Mouse (Mus musculus) midbrain, embryonic 11.5 days (tissue): Measurements from ENCODE around the gene Zfhx3. TPM values are rescaled to one million over a fixed set of nuclear protein-coding genes. Genes with fewer than 3 reads are reported as not detected.

Experiments used
- ATAC-seq: fragments of 200-750 bp; cut with Nextera tagmentation; 2 replicates; pipeline ENCODE4 v1.8.0; 2017; ENCODE audit warnings: moderate TSS enrichment, moderate library complexity; ENCODE audit not compliant: low FRiP score
- DNase-seq: peaks from one replicate; pipeline ENCODE4 v3.0.0; 2015; ENCODE audit warnings: low spot score; ENCODE audit errors: missing footprints
- H3K27ac ChIP-seq: fragments of 300-500 bp; sonication (generic); 2 replicates; pipeline ENCODE4 v1.5.1; 2014; ENCODE audit warnings: low read depth, low read length
- H3K27me3 ChIP-seq: fragments of 300-500 bp; sonication (generic); 2 replicates; pipeline ENCODE4 v1.6.1; 2014; ENCODE audit warnings: mild to moderate bottlenecking, low read length, moderate library complexity, mixed read lengths; ENCODE audit not compliant: control insufficient read depth, insufficient read depth
- H3K36me3 ChIP-seq: fragments of 300-500 bp; sonication (generic); 2 replicates; pipeline ENCODE4 v1.6.1; 2014; ENCODE audit warnings: mild to moderate bottlenecking, low read length, moderate library complexity, mixed read lengths; ENCODE audit not compliant: control insufficient read depth, insufficient read depth
- H3K4me1 ChIP-seq: fragments of 300-500 bp; sonication (generic); 2 replicates; pipeline ENCODE4 v1.6.1; 2014; ENCODE audit warnings: low read length; ENCODE audit not compliant: control insufficient read depth, insufficient read depth
- H3K4me2 ChIP-seq: fragments of 300-500 bp; sonication (generic); 2 replicates; pipeline ENCODE4 v1.6.1; 2014; ENCODE audit warnings: mild to moderate bottlenecking, moderate library complexity
- H3K4me3 ChIP-seq: fragments of 300-500 bp; sonication (generic); 2 replicates; pipeline ENCODE4 v1.5.1; 2014; ENCODE audit warnings: low read depth, low read length
- H3K9ac ChIP-seq: fragments of 300-500 bp; sonication (generic); 2 replicates; pipeline ENCODE4 v1.6.1; 2014; ENCODE audit warnings: low read length
- H3K9me3 ChIP-seq: fragments of 300-500 bp; sonication (generic); 2 replicates; pipeline ENCODE4 v1.6.1; 2016; ENCODE audit warnings: low read length; ENCODE audit not compliant: control insufficient read depth
- WGBS: fragments of 180-500 bp; shearing (Covaris S2); extraction: QIAGEN DNeasy Blood & Tissue Kit; methylation state at CpG from one replicate; pipeline ENCODE4 v1.1.7; 2014; 5-methylcytosine and 5-hydroxymethylcytosine counted together
- polyA plus RNA-seq: library from polyadenylated mRNA; unstranded; fragments of >200 nt; fragmentation: Nextera tagmentation; extraction: Ambion mirVana; gene quantifications from 2 replicates; pipeline ENCODE4 v1.2.1, GENCODE M21; 2014

Zfhx3 gene
- polyA plus RNA-seq, 1 experiment from 2014 or later = 23.4 TPM

GRCm38 (mm10) chr8:108592028-108592724, 649.7 kb downstream of the Zfhx3 start:
- ATAC-seq = no peak
- H3K4me1 ChIP-seq = peaks cover 11% of the 10 kb centered on the region
- H3K36me3 ChIP-seq = no peaks in the 10 kb centered on the region
- H3K4me2 ChIP-seq = no peak overlapping the region
- H3K27ac ChIP-seq = no peak overlapping the region
- H3K9me3 ChIP-seq = no peaks in the 10 kb centered on the region
- no peak overlapping the region for H3K9ac ChIP-seq
- DNase-seq = no peak
- H3K27me3 ChIP-seq = no peaks in the 10 kb centered on the region
- H3K4me3 ChIP-seq = no peak overlapping the region
- WGBS = 97% methylated on average over 11 of the region's 11 CpGs

GRCm38 (mm10) chr8:108592990-108593589, 650.6 kb downstream of the Zfhx3 start:
- Histone ChIP-seq H3K36me3 (no peaks in the 10 kb centered on the region), H3K4me1 (peaks cover 11% of the 10 kb centered on the region), H3K4me3 (no peak overlapping the region), H3K9ac (no peak overlapping the region), H3K27me3 (no peaks in the 10 kb centered on the region), H3K4me2 (no peak overlapping the region), H3K9me3 (no peaks in the 10 kb centered on the region), H3K27ac (no peak overlapping the region)
- ATAC-seq (no peak), DNase-seq (peak; percentile 81)
- WGBS = 73% methylated on average over 13 of the region's 13 CpGs

- Histone ChIP-seq H3K4me2 (no peak overlapping the region), H3K9ac (no peak overlapping the region), H3K36me3 (no peaks in the 10 kb centered on the region), H3K4me3 (no peak overlapping the region), H3K9me3 (no peaks in the 10 kb centered on the region), H3K27me3 (no peaks in the 10 kb centered on the region), H3K27ac (no peak overlapping the region), H3K4me1 (peaks cover 11% of the 10 kb centered on the region)
- ATAC-seq = no peak
- 67% methylated on average over 9 of the region's 9 CpGs for WGBS
- peak; percentile 71 for DNase-seq
These were observed 651.4 kb downstream of the Zfhx3 start for GRCm38 (mm10) chr8:108593891-108594290.

- H3K36me3 ChIP-seq = no peaks in the 10 kb centered on the region
- ATAC-seq = no peak
- no peak overlapping the region for H3K4me2 ChIP-seq
- H3K27me3 ChIP-seq = no peaks in the 10 kb centered on the region
- DNase-seq = no peak
- no peak overlapping the region for H3K27ac ChIP-seq
- peaks cover 11% of the 10 kb centered on the region for H3K4me1 ChIP-seq
- WGBS = 63% methylated on average over 9 of the region's 9 CpGs
- no peaks in the 10 kb centered on the region for H3K9me3 ChIP-seq
- no peak overlapping the region for H3K9ac ChIP-seq
- H3K4me3 ChIP-seq = no peak overlapping the region
These were observed 652.1 kb downstream of the Zfhx3 start for GRCm38 (mm10) chr8:108594361-108595060.

- Histone ChIP-seq H3K4me3 (no peak overlapping the region), H3K9me3 (no peaks in the 10 kb centered on the region), H3K4me1 (peaks cover 11% of the 10 kb centered on the region), H3K36me3 (no peaks in the 10 kb centered on the region), H3K27me3 (no peaks in the 10 kb centered on the region), H3K4me2 (no peak overlapping the region), H3K9ac (no peak overlapping the region), H3K27ac (no peak overlapping the region)
- DNase-seq = no peak
- no peak for ATAC-seq
- WGBS = 70% methylated on average over 9 of the region's 9 CpGs
These were observed 652.6 kb downstream of the Zfhx3 start for GRCm38 (mm10) chr8:108595061-108595419.

- Histone ChIP-seq H3K9ac (no peak overlapping the region), H3K9me3 (no peaks in the 10 kb centered on the region), H3K4me2 (no peak overlapping the region), H3K36me3 (no peaks in the 10 kb centered on the region), H3K27ac (no peak overlapping the region), H3K27me3 (no peaks in the 10 kb centered on the region), H3K4me1 (peaks cover 11% of the 10 kb centered on the region), H3K4me3 (no peak overlapping the region)
- 87% methylated on average over 19 of the region's 19 CpGs for WGBS
- ATAC-seq (no peak), DNase-seq (no peak)
These were observed 653.5 kb downstream of the Zfhx3 start for GRCm38 (mm10) chr8:108595721-108596495.

- no peaks in the 10 kb centered on the region for H3K27me3 ChIP-seq
- 83% methylated on average over 8 of the region's 8 CpGs for WGBS
- H3K36me3 ChIP-seq = no peaks in the 10 kb centered on the region
- no peak overlapping the region for H3K27ac ChIP-seq
- H3K4me3 ChIP-seq = no peak overlapping the region
- no peak overlapping the region for H3K4me2 ChIP-seq
- no peak overlapping the region for H3K9ac ChIP-seq
- H3K4me1 ChIP-seq = peaks cover 9% of the 10 kb centered on the region
- DNase-seq = peak; percentile 76
- H3K9me3 ChIP-seq = no peaks in the 10 kb centered on the region
- ATAC-seq = no peak
These were observed 656.6 kb downstream of the Zfhx3 start for GRCm38 (mm10) chr8:108599003-108599402.

- Histone ChIP-seq H3K27ac (no peak overlapping the region), H3K27me3 (no peaks in the 10 kb centered on the region), H3K36me3 (no peaks in the 10 kb centered on the region), H3K9me3 (no peaks in the 10 kb centered on the region), H3K4me3 (no peak overlapping the region), H3K9ac (no peak overlapping the region), H3K4me2 (no peak overlapping the region), H3K4me1 (peaks cover 6% of the 10 kb centered on the region)
- DNase-seq (no peak), ATAC-seq (no peak)
- 93% methylated on average over 6 of the region's 6 CpGs for WGBS
These were observed 657.1 kb downstream of the Zfhx3 start for GRCm38 (mm10) chr8:108599558-108599957.
